Mouse (Mus musculus): ENCODE data around the gene Gm20388.

GRCm38 (mm10) chr8:123454559-123454958 is 3543.9 kb downstream of the Gm20388 start:
- TF ChIP-seq CTCF (IDR thresholded peaks at IDR 0.05; ENCODE audit: low read depth) = no peak
- no peak for TF ChIP-seq EP300 (optimal IDR thresholded peaks at IDR 0.05)
